Mouse (Mus musculus): ENCODE results near the gene Hdac7. TPM values are rescaled to one million over a fixed set of nuclear protein-coding genes. Genes with fewer than 3 reads are reported as not detected.

Gene Hdac7
- polyA plus RNA-seq, 2 experiments from 2014 or later = 68.2 to 74.2 TPM

DNA sequence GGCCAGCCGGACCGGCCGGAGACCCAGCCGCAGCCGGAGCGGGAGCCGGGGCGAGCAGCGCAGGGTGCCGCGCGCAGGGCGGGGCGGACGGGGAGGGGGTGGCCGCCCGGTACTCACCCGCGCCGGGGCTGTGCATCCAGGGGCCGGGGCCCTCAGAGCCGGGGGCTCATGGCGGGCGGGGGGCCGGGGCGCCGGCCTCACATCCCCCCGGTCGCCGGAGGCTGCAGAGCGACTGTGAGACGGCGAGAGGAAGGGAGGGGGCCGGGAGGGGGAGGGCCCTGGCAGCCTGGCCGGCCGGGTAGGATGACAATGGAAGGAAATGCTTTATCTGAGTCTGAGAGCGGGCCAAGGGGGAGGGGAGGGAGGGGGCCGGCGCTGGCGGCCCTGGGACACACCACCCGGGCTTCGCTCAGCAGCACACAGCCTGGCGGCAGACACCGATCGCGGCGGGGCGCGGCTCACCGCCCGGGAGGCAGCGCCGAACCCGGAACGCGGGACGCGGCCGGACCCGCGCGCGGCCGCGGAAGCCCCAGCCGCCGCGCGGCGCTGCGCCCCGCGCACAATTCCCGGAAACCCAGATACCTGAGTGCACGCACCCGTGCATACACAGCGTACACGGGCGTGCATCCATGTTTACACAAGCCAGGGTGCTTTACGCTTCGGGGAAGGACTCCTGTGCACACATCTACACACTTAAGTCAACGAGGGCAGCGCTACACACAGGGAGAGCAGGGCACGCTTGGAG lies 12.9 kb downstream of the Hdac7 start:
- ATAC-seq = peak; percentile 50

DNA sequence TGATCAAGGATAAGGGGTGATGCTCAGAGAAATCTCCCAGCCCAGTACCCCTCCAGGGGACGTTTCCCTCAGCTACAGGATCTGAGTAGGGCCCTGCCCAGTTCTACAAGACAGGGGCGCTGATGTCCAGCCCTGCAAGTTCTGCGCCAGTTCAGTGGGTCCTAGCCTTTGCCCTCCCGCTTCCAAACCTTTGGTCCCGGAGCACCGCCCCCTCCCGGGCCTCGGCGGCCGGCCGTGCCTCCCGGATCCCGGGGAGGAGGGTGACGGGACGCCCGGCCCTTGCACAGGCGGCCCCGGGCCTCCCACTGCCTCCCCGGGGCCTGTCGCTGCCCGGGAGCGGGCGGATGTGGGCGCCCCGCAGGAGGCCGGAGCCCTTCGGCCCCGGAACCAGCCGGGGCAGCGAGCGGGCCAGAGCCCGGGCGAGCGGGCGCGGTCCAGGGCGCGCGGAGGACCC lies 13.5 kb downstream of the Hdac7 start:
- ATAC-seq = peak; percentile 11

DNA sequence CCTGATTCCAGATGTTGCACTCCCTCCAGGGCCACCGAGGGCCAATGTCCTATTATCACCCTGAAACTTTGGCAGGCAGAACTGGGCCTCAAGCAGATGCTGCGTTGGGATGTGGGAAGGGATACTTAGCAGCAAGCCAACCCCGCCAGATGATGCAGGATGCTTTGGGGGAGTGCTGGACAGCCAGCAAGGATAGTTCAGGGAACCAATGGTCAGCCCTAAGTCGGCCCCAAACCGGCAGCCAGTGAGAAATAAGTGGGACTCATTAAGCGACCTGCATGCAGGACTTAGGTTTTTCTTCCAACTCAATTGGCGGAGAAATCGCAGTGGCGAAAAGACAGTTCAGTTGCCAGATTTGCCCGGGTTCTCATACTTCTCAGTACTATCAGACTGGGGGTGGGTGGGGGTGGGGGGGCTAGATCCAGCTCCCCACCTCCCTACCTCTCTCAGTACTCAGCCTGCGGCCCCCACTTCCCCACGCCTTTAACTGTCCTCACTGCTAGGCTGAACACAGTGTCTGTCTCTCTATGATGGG lies 14.0 kb downstream of the Hdac7 start:
- ATAC-seq = no peak

DNA sequence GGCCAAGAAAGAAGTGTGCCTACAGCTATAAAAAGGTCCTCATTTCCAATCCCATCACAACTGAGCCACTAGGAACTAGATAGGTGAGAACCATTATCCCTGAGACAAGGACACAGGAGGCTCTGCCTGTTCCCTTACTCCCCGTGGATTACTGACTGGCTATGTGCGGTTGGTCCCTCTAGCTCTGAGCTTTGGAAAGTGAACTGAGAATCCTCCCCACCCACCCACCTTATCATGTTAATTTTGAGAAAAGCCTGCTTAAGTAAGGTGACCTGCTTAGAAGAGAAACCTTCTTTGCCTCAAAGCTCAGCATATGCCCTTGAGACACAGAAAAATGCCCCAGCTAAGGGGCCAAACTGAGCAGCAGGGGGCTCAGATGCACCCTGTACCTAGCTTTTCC lies 14.9 kb downstream of the Hdac7 start:
- no peak for ATAC-seq

DNA sequence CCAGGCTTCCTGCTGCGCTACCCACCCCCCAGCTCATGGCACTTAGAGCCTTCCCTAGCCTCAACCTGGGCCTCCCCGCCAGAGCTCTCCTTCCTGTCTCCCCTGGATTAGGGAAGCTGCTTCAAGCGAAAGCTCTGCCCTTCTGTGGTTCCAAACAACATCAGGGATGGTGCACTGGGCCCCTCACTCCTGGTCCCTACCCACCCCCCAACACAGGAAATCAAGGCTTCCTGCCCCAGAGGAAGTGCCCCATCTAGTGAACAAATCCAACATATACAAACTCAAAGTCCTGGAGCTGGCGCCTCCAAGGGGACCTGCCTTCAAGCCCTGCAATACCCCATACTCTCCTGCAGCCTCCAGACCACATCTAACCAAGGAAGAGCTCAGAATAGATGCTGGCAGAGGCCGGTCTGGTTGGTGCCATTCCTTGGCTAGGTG lies 15.4 kb downstream of the Hdac7 start:
- no peak for ATAC-seq

DNA sequence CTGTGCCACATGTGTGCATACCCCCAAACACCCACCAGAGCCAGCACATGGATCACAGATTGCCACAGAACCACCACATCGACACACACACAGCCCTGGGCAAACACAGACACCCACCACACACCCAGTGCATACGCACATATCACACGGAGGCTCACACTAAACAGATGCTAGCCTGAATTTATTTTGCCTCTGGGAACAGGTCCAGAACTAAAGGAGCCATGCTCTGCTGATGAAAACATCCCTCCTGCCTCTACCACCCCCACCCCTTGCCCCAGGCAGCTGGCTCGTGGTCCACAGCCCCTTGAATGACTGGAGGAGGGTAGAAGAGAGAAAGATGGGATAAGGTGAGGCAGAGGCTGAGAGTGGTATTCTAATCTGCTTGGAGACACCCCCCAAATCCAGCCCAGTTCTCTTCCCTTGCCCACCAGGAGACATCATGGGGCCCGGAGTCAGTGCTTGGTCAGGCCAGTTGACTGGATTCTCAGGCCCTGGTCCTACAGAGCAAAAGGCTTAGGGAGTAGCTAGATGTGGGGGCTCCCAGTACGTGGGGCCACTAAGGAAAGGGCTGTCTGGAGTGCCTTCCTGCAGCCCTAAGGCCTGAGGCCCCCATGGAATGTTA lies 16.0 kb downstream of the Hdac7 start:
- ATAC-seq = no peak

DNA sequence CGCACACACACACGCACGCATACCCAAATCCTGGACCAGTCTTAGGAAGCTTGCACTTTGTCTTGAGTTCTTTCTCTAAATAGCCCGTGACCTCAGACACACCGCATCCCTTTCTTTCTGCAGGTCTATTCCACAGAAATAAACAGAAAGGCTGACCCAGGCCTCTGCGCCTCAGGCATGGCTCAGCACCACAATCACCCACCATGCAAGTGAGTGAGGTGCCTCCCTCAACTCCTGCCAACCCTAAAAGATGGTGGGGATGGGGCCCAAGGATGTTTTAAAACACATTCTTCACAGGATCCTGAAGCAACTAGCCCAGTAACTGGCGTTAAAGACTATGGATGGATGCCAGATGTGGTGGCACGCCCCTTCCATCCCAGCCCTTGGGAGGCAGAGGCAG lies 16.9 kb downstream of the Hdac7 start:
- no peak for ATAC-seq

DNA sequence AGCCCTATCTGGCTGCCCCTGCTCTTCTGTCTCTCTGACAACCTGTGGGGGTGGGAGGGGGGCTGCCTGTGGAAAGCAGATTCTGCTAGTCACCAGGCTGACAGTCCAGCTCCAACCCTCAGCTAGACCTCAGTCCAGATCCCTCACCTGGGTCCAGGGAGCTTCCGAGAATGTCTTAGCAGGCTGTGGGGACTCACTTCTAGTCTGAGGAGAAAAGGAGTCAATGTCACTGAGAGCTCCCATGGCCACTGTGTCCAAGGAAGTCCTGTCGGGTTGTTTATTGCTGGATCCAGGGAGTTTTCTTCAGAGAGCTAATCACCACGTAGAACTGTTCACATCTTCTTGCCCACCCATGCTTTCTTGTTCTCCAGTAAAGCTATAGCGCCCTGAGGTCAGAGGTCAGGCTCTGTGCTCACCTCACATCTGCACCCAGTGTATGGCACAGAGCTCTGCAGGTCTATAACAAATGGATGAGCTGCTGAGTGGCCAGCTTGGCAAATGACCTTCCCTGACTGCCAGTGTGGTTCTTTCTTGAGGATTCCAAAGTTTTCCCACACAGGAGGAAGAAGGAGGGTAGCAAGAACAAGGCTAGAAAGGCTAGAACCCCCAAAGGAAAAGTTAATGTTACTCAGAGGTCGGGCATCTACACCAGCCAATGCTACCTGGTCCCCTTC lies 17.6 kb downstream of the Hdac7 start:
- no peak for ATAC-seq

DNA sequence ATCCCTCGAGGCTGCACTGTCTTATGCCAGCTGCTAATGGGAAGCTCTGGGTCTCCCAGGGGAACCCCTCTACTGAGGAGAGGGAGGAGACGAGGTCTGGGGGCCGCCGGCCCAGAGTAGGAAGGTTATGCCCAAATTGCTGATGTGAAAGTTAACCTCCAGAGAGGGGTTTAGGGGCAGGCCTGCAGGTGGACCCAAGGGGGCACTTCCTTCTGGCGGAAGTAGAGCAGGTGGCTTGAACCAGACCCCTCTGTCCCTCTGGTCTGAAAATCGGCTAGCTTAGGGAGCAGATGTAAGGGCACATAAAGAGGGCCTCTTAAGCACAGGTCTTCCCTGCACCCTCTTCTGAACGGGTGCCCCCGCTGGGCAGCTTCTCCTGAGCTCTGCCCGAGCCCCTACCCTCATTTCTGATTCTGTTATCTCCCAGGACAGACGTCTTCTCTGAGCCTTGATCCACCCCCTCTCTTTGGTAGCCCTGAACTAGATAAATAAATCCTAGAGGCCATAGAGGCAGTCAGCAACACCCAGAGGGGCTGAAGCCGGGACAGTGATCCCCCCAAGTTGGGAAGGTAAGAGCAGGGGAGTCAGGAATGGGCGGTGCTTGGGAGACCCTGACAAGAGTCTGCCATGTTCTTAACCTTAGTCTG lies 18.2 kb downstream of the Hdac7 start:
- ATAC-seq = no peak

DNA sequence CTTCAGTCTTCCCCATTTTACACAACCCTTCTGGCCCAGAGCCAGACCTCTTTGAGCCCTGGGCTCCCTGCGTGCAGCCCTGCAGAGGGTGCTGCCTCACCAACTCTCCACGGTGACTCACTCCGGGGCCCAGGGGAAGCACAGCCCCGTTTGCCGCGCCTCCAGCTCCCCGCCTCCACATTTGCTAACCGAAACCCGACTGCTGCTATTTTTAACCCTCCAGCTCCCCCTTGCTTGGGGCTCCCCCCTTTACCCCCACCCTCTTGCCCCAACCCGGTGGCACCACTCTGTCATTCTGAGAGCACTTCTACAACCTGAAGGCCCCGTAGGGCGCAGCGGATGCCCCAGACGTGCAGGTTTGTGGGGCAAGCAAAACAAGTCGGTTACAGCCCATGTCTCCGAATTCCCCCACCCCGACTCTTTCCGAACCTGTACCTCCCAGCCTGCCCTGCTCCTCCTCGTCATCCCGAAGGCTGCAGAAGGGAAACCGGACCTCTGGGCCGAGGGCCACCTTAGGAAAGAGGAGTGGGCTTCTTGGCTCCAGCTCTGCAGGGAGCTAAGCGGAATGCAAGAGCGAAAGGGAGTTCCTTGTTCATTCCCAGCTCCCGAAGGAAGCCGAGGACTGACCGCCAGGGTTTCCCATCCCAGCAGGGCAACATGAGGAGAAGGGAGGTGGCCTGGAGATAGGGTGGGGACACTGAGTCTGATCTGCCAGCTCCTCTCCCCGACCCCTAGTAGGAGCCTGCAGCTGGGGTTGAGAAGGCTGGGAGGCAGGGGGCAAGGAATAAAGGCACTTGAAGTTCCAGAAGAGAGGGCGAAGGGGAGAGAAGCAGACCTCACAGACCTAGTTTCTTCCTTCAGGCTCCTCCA lies 19.0 kb downstream of the Hdac7 start:
- peak; percentile 82 for ATAC-seq

DNA sequence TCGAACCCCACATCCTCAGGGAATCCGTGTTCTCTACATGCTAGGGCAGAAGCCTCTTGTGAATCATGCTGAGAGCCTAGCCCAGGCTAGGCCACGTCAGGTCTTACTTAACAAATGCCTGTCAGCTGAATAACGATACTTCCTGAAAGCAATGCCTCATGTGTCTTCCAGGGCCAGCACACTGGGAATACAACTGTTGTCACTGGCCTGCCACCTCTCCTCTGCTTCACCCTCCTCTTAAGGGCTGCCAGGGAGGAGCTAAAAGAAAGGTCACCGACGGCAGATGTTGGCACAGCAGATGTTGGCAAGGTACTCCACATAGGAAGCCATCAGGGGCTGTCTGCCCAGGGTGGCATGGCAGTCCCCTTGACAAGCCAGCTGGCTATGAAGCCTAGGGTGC lies 20.3 kb downstream of the Hdac7 start:
- no peak for ATAC-seq

DNA sequence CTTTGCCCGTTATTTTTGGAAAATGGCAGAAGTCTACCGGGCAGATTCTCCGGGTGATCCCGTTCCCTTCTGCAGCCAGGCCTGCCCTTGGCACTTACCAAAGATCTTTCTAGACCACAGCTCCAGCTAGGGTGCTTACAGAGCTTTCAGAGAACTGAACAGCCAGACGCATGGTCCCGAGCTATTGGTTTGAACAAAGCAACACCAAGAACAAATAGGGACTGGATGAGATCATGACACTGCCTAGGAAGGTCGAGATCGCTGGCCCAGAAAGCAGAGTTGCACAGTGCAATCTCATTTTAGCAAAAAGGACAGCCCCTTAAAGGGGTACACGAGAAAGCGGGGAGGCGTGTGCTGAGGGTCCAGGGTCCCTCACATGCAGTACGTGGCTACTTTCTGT lies 20.8 kb downstream of the Hdac7 start:
- ATAC-seq = no peak

DNA sequence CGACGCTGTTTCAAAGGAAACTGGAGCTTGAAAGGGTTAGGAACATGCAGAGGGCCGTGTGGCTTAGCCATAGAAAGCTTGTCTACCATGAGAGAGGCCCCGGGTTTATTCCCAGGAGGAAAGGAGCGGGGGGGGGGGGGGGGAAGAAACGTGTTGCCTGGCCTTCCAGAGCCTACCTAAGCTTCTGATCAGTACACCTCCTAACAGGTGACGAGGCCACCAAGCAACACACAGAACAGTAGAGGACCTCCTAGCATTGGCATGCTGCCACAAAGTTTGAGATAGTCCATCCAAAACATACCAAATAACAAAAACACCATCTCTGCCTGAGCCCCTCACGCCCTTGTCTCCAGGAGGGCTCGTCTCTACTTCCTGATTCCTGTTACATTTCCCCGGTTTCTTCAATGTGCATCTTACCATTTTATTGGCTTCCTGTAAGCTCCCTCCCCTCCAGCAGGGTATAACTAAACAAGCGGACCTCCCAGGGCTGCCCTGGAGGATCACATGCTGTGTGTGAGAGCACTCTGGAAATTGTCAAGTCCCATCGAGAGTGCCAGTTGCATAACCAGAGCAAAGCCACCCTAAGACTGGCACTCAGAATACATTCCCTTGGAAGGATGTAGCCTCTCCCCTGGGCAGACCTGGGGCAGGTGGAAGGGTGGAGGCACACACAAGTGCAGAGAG lies 21.6 kb downstream of the Hdac7 start:
- ATAC-seq = no peak

DNA sequence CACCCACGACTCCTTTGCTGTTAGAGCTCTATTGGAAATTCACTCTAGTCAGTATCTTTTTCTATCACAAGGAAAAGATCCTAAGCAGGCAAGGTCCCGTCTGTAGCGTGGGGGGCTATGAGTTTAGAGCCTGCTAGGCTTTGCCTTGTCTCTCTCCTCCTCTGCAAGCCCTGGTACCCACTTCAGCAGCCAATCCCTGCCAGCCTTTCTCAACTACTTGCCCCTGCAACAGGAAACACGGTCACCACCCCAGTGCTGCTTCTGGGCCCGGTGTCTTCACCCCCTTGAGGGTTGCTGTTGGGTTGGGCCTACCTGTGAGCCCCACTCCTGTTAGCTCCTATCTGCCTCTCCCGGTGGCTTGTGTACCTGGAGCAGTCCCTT lies 22.3 kb downstream of the Hdac7 start:
- ATAC-seq = no peak

DNA sequence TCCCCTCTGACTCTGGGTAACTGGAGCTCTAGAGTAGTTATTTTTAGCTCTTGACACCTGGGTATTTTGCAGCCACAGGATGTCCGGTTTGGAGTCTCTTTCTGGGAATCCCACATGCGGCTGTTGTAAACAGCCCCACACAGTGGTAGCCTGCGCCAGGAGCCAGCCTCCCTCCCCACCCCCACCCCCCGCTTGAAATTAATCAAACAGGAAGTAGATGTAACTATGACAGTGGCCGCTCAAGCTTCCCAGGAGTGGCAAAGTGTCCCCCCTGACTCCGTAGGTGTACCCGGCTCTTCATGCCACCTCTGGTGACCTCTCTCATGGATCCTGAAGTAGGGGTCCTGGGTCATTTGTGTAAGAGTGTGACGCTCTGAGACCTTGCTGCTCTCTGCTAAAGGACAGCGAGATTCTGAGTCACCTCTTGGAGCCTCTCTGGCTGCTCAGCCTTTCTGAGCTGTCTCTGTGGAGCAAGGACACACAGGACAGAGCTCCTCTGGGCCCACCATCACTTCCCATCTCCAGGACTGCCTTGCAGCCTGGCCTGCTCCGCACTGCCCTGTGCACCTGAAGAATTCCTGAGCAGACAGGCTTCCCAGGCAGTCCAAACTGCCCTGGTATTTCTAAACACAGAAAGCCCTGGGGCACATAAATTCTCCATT lies 22.9 kb downstream of the Hdac7 start:
- peak; percentile 56 for ATAC-seq

DNA sequence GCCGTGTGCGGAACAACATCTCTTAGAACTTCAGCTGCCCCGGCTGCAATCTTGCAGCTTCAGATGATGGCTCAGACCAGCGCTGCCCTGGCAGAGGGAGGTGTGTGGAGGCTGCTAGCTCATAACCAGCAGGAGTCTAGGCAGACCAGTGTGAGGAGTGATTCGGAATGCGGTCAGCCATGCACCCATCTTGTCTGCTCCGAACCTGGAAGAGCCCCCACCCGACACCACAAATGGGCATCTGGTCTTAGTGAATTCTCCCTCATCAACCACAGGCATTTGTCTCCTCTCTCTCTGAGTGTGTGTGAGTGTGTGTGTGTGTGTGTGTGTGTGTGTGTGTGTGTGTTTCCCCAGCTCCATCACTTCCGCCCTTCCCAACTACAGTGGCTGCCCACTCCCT lies 24.4 kb downstream of the Hdac7 start:
- no peak for ATAC-seq

DNA sequence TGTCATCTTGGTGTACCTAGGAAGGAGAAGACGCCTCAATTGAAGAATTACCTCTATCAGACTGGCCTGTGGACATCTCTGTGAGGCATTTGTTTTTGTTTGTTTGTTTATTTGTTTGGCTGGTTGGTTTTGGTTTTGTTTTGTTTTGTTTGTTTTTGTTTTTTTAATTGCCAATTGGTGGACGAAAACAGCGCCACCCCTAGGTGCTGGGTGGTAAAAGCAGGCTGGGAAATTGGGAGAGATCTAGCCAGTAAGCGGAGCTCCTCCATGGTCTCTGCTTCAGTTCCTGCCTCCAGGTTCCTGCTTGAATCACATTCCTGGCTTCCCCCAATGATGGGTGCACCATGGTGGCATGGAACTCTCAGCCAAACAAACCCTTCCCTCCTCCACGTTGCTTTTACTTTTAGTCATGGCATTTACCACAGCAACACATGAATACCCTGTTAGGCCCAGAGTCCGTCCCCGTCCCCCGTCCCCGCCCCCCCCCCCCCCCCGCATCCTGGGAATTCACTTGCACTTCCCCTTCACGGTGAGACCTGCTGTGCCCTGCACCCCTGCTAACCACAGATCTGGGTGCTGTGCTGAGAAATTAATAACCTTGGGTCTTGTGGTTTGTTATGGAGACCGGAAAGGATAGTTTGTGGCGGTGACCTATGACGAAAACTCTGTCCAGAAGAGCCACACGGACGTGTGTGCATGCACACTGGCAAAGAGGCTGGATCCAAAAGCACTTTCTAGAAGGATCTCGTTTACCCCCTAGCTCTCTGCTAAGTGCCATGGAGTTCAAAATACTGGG lies 27.9 kb downstream of the Hdac7 start:
- no peak for ATAC-seq

DNA sequence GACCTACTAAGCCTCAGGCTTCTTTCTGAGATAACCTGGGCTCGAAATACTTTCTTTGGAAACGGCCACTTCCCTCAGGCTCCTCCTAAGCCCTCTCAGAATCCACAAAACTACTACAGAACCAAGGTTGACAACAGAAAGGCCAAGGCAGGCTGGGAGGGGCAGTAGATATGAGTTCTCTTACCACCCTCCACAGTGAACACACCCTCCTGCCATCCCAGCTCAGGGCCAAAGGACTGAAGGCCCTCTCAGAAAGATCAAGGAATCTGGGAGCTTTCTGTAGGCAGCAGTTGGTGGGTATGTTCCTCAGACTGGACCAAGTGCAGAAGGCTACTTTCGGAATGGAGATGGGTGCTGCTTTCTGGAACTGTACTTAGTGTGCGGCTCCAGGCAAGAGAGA lies 29.0 kb downstream of the Hdac7 start:
- no peak for ATAC-seq

DNA sequence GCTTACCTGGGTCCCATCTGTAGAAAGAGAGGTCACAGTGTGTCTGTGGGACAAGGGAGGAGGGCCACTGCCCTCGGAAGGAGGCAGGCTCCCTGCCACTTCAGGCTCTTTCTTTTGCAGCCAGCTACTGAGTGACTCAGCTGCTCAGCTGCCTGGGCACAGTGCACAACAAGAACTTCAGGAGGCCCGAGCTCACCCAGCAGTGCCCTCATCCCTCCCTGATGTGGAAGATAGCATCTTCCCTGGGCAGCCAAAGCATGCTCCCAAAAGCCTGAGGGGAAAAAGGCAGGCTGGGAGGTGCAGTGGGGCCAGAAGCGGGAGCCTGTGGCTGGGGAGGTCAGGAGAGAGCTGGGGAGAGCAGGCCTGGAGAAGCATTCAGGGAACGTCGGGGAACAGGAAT lies 29.6 kb downstream of the Hdac7 start:
- ATAC-seq = no peak
